Mouse (Mus musculus) lung, postnatal 4 days (tissue): ENCODE measurements around the gene Igsf6.

Source experiments
- DNase-seq, 2 experiments: peaks; one replicate each; pipeline ENCODE4 v3.0.0; 2021

Igsf6 gene

DNA sequence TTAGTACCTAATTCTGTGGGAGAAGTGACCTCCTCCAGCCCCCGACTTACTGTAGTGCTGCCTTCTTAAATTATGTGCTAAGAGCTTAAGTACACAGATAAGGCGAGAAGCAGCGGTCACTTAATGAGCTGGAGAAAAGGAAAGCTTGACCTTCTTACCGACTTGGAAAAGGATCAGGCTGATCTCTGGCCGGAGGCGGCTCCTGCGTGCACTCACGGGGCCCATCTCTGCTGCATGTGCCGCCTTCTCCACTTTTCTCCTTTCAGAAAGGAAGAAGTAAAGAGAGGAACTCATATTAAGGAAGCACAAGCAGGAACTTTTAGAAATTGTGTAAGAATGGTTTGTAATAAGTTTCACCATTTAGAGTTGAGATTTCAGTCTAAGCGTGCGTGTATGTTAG is at the start of gene Igsf6:
Gene Igsf6, minus strand, starts transcription at position 292 of the 400 bp plus-strand sequence.
- peak; percentile 60 for DNase-seq

GRCm38 (mm10) chr7:121120143-121120818 is 45.9 kb upstream of the Igsf6 start:
- peak; percentile 56 to 87 for DNase-seq

DNA sequence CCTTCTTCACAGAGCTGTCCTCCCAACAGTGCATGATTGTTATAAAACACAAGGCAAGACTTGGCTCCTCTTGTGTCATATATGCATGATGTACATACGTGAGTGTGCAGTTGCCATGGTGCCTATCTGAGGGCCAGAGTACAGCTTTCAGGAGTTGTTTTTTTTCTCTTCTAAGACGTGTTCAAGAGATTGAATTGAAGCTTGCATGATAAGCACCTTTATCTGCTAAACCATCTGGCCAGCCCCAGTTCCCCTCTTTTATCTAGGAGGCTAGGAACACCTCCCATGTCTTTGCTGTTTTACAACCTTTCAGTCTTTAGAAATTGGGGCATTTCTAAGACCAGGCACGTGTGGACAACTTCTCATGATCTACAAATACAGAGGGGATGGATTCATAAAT is 37.4 kb upstream of the Igsf6 start:
- no peak for DNase-seq

GRCm38 (mm10) chr7:121111321-121111720 is 36.9 kb upstream of the Igsf6 start:
- DNase-seq = no peak

DNA sequence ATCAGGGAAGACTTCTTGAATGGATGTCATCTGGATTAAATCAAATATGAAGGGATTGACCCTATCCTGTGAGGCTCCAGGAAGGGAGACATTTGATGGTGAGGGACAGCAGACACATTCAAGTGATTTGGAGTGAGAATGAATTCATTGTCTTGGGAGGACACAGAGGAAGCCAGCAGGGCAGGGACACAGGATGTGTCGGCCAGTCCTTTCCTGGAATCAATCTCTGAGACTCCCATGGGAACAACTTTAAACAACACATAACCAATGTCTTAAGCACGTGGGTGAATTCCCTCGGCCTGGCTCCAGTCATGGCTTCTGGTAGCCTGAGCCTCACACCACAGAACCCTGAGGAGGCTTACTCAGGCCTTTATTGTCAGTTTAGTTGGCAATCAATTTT is 33.5 kb upstream of the Igsf6 start:
- DNase-seq = no peak

GRCm38 (mm10) chr7:121098614-121099389 is 24.4 kb upstream of the Igsf6 start:
- DNase-seq = no peak

DNA sequence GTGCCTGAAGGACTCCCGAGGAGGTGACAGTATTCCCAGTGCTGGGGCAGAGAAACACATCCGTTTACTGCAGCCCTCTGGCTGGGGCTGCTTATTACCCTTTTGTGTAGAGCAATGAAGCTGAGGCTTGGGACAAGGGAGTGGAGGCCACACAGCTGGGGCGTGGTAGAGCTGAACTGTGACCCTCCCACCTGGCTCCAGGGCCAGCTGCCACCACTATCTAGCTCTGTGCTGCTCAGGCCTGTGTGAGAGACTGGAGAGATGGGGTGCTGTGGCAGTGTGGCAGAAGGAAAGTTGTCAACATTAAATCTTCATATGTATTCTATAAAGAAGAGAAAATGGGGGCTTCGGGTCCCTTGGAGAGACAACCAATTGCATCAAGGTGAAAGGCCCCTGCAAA is 18.7 kb upstream of the Igsf6 start:
- no peak for DNase-seq

DNA sequence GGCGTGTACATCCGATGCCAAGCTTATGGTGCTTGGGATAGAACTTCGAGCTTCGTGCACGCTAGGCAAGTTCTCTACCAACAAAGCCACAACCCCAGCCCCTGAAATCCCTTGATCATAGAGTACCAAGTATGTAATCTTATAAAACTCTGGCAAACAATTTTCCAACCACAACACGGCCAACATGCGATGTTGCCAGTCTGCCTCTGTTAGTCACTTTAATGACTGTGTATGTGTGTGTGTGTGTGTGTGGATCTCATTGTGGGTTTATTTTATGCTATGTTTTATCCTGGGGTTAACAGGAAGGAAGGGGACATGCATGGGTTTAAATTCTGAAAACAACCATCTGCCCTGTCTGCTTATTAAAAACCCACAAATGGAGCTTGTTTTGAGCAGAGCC is 16.4 kb upstream of the Igsf6 start:
- DNase-seq = no peak

DNA sequence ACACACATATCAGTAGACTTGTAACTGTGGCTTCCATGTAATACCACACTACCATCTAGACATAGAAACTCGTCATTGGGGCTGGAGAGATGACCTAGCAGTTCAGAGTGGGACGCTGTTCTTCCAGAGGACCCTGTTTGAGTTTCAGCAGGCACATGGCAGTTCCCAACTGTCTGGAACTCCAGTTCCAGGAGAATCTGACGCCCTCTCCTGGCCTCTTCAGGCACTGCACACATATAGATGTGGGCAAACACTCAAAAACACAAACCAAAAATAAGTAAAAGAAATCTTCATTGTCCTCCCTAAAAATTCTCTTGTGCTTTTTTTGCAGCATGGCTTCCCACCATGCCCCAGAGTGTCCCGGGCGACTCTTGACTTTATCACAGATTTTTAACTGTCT is 14.4 kb upstream of the Igsf6 start:
- DNase-seq = no peak

DNA sequence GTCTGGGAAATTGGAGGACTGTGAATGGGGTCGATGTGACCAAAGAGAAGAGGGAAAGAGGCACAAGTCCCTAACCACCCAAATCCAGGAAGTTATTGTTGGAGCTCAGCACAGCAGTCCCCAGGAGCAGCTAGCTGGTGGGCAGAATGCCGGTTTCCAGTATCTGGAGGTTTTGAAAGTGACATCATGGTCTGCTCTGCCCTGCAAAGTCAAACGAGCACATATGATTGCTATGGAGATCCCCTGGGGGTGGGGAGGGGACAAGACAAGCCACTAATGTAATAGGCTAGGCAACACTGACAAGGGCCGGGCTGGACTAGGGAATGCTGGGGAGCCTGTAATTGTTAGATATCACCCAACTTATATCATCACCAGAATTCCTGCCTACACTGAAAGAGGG is 11.1 kb upstream of the Igsf6 start:
- peak; percentile 14 to 42 for DNase-seq

GRCm38 (mm10) chr7:121084840-121085453 is 10.6 kb upstream of the Igsf6 start:
- no peak for DNase-seq

GRCm38 (mm10) chr7:121082949-121083513 is 8.7 kb upstream of the Igsf6 start:
- DNase-seq = no peak

DNA sequence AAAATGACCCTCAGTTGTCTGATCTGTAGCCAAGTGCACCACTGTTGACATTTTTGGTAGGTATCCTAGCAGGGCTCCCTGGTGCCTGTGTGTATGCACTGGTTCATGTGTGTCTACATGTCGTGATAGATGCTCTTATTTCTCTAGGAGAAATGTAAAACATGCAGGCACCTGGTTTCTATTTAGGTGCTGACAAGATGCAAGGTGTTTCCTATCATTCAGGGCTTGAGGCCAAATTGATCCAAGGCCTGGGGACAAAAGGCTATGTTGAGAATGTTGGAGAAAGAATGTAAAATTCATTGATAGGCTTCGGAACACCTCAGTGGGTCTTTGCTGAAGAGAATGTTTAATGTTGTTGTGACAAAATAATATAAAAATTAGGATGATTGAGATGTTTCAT is 7.4 kb upstream of the Igsf6 start:
- DNase-seq = no peak

DNA sequence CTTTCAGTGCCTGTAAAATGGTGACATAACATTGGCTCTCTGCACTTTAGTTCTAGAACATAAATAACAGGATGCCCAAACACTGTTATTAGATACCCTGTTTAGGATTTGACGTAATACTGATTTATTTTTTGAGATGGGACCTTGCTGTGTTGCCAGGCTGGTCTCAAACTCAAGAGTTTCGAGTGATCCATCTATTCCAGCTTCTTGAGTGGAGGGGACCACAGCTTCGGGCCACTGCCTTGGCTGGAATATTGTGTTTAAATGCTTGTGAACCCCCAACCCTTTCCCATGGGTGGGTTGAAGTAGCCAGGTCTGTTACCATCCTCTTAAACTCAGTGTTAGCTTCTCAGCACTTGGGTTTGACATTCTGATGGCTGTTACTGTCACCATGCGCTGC is 7.0 kb upstream of the Igsf6 start, which contains the start of gene Otoa:
Gene Otoa, plus strand, starts transcription at position 301 of the 400 bp plus-strand sequence.
- no peak for DNase-seq

GRCm38 (mm10) chr7:121077829-121078228 is 3.5 kb upstream of the Igsf6 start:
- peak in 1 of 2 experiments; percentile 76 for DNase-seq

- no peak for DNase-seq
Measured at GRCm38 (mm10) chr7:121077311-121077710, 2.9 kb upstream of the Igsf6 start.

DNA sequence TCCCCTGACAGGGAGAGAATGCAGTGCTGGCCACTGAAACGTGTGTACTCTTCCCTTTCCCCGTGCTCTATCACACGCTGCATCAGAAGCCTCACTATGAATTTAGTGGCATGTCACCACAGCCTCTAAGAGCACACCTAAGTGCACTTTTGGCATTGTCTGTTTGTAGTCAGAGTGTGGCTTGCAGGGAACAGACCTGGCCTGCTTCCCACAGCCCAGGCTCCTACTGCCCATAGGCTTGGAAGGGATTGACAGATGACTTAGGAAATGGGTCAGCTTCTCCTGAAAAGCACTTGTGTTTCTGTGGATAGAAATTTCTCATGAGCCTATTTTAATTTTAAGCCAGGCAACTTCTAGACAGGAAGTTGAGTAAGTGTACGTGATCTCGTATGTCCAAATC is 1.0 kb upstream of the Igsf6 start:
- DNase-seq = no peak

DNA sequence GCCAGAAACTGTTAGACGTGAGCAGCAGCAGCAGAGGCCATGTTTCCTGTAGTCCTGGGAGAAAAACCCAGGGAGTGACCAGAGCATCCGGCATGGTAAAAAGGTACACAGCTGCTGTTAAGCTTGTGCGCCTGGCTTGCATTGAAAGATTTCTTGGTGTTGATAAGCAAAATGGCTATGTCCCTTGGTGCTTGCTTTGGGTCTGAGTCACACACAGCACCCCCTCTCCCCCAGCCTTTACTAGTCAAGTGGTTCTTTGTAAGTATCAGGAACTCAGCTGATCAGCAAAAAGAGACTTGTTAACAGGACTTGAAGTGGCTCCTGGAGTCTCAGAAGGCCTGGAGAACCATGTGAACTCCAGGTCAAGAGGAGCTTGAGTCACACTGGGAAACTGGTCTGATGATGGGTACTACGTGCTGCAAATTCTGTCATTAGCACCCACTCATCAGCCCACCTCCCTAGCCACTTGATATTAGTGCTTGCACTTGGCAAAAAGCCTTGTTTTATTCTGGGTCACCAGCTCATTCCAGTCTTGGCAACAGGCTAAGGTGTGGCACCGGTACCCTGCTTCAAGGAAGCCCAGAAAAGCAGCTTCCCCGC is 529 bp upstream of the Igsf6 start:
- peak; percentile 47 to 65 for DNase-seq

DNA sequence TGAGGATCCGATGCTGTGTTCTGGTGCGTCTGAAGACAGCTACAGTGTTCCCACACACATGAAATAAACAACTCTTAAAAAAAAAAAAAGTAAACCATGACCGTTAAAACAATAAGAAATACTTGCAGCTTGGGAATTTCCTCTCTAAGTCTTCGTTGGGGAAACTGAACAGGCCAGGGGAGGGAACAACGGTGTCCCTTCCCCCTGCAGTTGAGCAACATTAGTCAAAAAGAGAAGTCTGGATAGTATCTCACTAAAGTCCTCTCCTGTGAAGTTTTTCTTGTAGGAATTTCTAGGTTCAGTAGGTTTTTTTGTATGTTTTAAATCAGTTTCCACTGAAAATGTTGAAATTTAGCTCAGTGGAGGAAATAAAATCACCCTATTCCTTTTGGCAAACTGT is 1.9 kb downstream of the Igsf6 start:
- DNase-seq = no peak

GRCm38 (mm10) chr7:121071276-121071675 is 3.1 kb downstream of the Igsf6 start:
- DNase-seq = no peak

- peak in 1 of 2 experiments; percentile 43 for DNase-seq
Measured at GRCm38 (mm10) chr7:121064309-121064708, 10.1 kb downstream of the Igsf6 start.

DNA sequence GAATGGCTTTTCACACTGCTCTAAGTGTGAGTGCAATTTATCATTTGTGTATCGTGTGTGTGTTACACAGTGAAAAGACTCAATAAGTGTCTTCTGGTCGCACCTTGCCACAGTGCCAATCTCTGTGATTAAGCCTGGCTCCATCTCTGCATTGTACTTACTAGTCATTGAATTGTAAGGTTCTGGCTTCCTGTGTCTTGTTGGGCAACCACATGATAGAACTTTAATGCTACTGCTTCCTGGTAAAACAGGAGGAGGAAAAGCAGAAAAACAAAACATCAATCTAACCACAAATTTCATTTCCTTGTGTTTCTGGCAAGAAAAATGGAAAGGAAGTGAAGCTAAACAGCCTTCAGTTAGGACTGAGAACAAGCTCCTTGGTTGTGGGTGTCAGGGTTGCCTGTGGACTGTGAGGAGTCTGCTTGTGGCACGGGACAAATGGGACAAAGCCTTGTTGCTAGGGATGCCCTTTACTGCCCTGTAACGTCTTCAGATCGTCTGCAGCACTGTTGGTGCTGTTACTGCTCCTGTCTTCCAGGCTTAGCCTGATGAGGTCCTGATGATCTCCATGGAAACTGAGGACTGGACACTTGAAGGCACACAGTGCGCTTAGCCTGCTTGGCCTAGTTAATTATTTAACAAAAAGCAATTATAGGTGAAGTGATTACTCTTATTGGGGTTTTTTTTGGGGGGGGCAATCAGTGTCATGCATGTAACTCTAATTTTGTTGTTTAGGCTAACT is 14.7 kb downstream of the Igsf6 start:
- DNase-seq = no peak
